13 mouse cellular contexts compared by ENCODE assay signal in genomic region chr16:90953770-90954169, GRCm38 (mm10). TPM values are rescaled to one million over a fixed set of nuclear protein-coding genes. Genes with fewer than 3 reads are reported as not detected.
DNase-seq lines count a peak whose midpoint lies in the region; ATAC-seq and TF ChIP-seq lines count a peak whose summit lies in the region.
"Had no signal": no experiment of that assay in that cellular context is flagged by ENCODE, and none has a peak within 500 bp of the region (broad histone marks: within the 10 kb centered on the region; RNA-seq: fewer than 3 reads in every experiment).

No protein-coding gene starts in this region.

- no peak overlapping the region for H3K4me3 ChIP-seq in kidney, adult 2 months (ENCODE audit: insufficient read depth, low read depth, low read length)
- no peak overlapping the region for H3K4me3 ChIP-seq in ES-Bruce4 (ENCODE audit: low read depth, low read length)
- no peak overlapping the region for H3K4me3 ChIP-seq in forebrain, embryonic 13.5 days
- H3K4me3 ChIP-seq: erythroblast, embryonic 14.5 days; heart, embryonic 15.5 days; neural tube, embryonic 13.5 days had no signal

- ATAC-seq in granulocyte monocyte progenitor cell, adult 5-6 weeks (replicated peaks; ENCODE audit: poor library complexity, severe bottlenecking) = peak; percentile 53; the same call in 1 of the 2 replicates
- no peak for ATAC-seq in forebrain, embryonic 13.5 days

- no peak for TF ChIP-seq POLR2A in kidney, adult 2 months (IDR thresholded peaks at IDR 0.05; ENCODE audit: low read depth, low read length)
- no peak for TF ChIP-seq POLR2A in ES-Bruce4 (IDR thresholded peaks at IDR 0.05; ENCODE audit: insufficient read depth, low read length)

- TF ChIP-seq EP300 in ES-Bruce4 (IDR thresholded peaks at IDR 0.05; ENCODE audit: insufficient read depth, low read depth, low read length) = no peak

- no peaks in the 10 kb centered on the region for H3K9me3 ChIP-seq in ES-Bruce4 (replicated peaks; ENCODE audit: control insufficient read depth, insufficient read depth, low read length, poor library complexity, severe bottlenecking)
- no peaks in the 10 kb centered on the region for H3K9me3 ChIP-seq in forebrain, embryonic 13.5 days (replicated peaks)
- H3K9me3 ChIP-seq: heart, embryonic 15.5 days; neural tube, embryonic 13.5 days had no signal

- 93% methylated on average over 6 of the region's 6 CpGs for WGBS in kidney, adult 2 months
- WGBS in forebrain, embryonic 13.5 days = 90% methylated on average over 6 of the region's 6 CpGs

- no peak overlapping the region for H3K9ac ChIP-seq in ES-Bruce4 (ENCODE audit: low read depth, poor library complexity, severe bottlenecking)
- H3K9ac ChIP-seq in forebrain, embryonic 13.5 days = no peak overlapping the region
- H3K9ac ChIP-seq: heart, embryonic 15.5 days; neural tube, embryonic 13.5 days had no signal

- no peak for DNase-seq in kidney, adult 2 months
- DNase-seq in kidney, postnatal 4 days = no peak
- DNase-seq in A20 (ENCODE audit: low read depth, low spot score) = peak; percentile 48
- no peak for DNase-seq in adrenal gland, postnatal 25 days
- DNase-seq in embryo, embryonic 9.5 days (ENCODE audit: extremely low spot score) = no peak
- DNase-seq: cerebellum, adult 9-11 months had no signal

- peaks cover 1% of the 10 kb centered on the region; the same call in 1 of the 2 replicates for H3K36me3 ChIP-seq in kidney, adult 2 months (ENCODE audit: control insufficient read depth, insufficient read depth, low read length)
- no peaks in the 10 kb centered on the region; the same call in none of the 2 replicates for H3K36me3 ChIP-seq in ES-Bruce4 (ENCODE audit: control insufficient read depth, insufficient read depth, low read length, poor library complexity, severe bottlenecking)
- peaks cover 69% of the 10 kb centered on the region for H3K36me3 ChIP-seq in forebrain, embryonic 13.5 days (ENCODE audit: poor library complexity, severe bottlenecking)
- H3K36me3 ChIP-seq: heart, embryonic 15.5 days had no signal

- no peak overlapping the region for H3K4me2 ChIP-seq in forebrain, embryonic 13.5 days
- H3K4me2 ChIP-seq: heart, embryonic 15.5 days; neural tube, embryonic 13.5 days had no signal

- TF ChIP-seq CTCF in kidney, adult 2 months (conservative IDR thresholded peaks at IDR 0.05; ENCODE audit: insufficient read depth, insufficient read length, low read depth, low read length) = peak; percentile 24; the same call in 1 of the 2 replicates
- TF ChIP-seq CTCF in ES-Bruce4 (IDR thresholded peaks at IDR 0.05; ENCODE audit: low read depth, low read length) = peak; percentile 10

- no peak overlapping the region for H3K27ac ChIP-seq in kidney, adult 2 months (ENCODE audit: insufficient read depth, low read depth, low read length)
- H3K27ac ChIP-seq in ES-Bruce4 (ENCODE audit: insufficient read depth, low read length) = no peak overlapping the region
- no peak overlapping the region for H3K27ac ChIP-seq in forebrain, embryonic 13.5 days
- H3K27ac ChIP-seq: heart, embryonic 15.5 days; macrophage; neural tube, embryonic 13.5 days had no signal

- H3K27me3 ChIP-seq in kidney, adult 2 months (replicated peaks; ENCODE audit: control insufficient read depth, insufficient read depth, low read length) = no peaks in the 10 kb centered on the region
- no peaks in the 10 kb centered on the region for H3K27me3 ChIP-seq in ES-Bruce4 (ENCODE audit: control insufficient read depth, insufficient read depth, low read length, poor library complexity, severe bottlenecking)
- no peaks in the 10 kb centered on the region for H3K27me3 ChIP-seq in forebrain, embryonic 13.5 days
- H3K27me3 ChIP-seq: heart, embryonic 15.5 days; neural tube, embryonic 13.5 days had no signal

- no peaks in the 10 kb centered on the region for H3K4me1 ChIP-seq in kidney, adult 2 months (ENCODE audit: control insufficient read depth, insufficient read depth, low read length)
- H3K4me1 ChIP-seq in ES-Bruce4 (ENCODE audit: control insufficient read depth, insufficient read depth, low read length) = no peaks in the 10 kb centered on the region
- no peaks in the 10 kb centered on the region for H3K4me1 ChIP-seq in forebrain, embryonic 13.5 days
- H3K4me1 ChIP-seq: heart, embryonic 15.5 days; neural tube, embryonic 13.5 days had no signal

RNA-seq across cellular contexts. Expression of gene Cfap298, which starts 18.9 kb away (rescaled TPM):
- 16.1 TPM in 2 replicates for polyA plus RNA-seq in kidney, adult 2 months (2012; rRNA removed)
- polyA plus RNA-seq in ES-Bruce4 (2011; ENCODE audit: insufficient read depth, insufficient read length, low read depth, missing spikeins) = 56.9 and 58.9 TPM in 2 replicates
- 27.7 and 39.3 TPM in 2 replicates for total RNA-seq in granulocyte monocyte progenitor cell, adult 5-6 weeks (2014; fragmentation: Nextera tagmentation)
- 63.1 and 118 TPM in 2 replicates for total RNA-seq in granulocyte monocyte progenitor cell, adult 5-6 weeks (2017)
- total RNA-seq in adrenal gland, postnatal 25 days (2021) = 27.7 and 31.5 TPM in 2 replicates
- polyA plus RNA-seq in forebrain, embryonic 13.5 days (2015; fragmentation: Nextera tagmentation; extraction: Ambion mirVana) = 49.1 and 50.0 TPM in 2 replicates

RNA-seq across cellular contexts. Expression of gene Synj1, which starts 57.3 kb away (rescaled TPM):
- polyA plus RNA-seq in kidney, adult 2 months (2012; rRNA removed) = 20.4 and 24.8 TPM in 2 replicates
- polyA plus RNA-seq in ES-Bruce4 (2011; ENCODE audit: insufficient read depth, insufficient read length, low read depth, missing spikeins) = 27.5 and 33.2 TPM in 2 replicates
- 35.8 and 46.0 TPM in 2 replicates for total RNA-seq in granulocyte monocyte progenitor cell, adult 5-6 weeks (2014; fragmentation: Nextera tagmentation)
- total RNA-seq in granulocyte monocyte progenitor cell, adult 5-6 weeks (2017) = 23.8 and 25.2 TPM in 2 replicates
- total RNA-seq in adrenal gland, postnatal 25 days (2021) = 45.3 and 49.3 TPM in 2 replicates
- polyA plus RNA-seq in forebrain, embryonic 13.5 days (2015; fragmentation: Nextera tagmentation; extraction: Ambion mirVana) = 22.7 and 27.8 TPM in 2 replicates
